Mouse (Mus musculus) C2C12 (cell line): ENCODE results near the gene Slc23a2.

Experiments used
- CTCF ChIP-seq: IDR thresholded peaks from one replicate; pipeline ENCODE4 v1.5.1; 2011; ENCODE audit not compliant: control insufficient read depth, insufficient read depth, insufficient read length
- MAX ChIP-seq: IDR thresholded peaks from one replicate; pipeline ENCODE4 v1.6.1; 2011; ENCODE audit warnings: mild to moderate bottlenecking, control low read depth
- MYOD1 ChIP-seq: IDR thresholded peaks from one replicate; pipeline ENCODE4 v1.6.1; 2011; ENCODE audit warnings: low read depth; ENCODE audit not compliant: control insufficient read depth, insufficient read length

DNA sequence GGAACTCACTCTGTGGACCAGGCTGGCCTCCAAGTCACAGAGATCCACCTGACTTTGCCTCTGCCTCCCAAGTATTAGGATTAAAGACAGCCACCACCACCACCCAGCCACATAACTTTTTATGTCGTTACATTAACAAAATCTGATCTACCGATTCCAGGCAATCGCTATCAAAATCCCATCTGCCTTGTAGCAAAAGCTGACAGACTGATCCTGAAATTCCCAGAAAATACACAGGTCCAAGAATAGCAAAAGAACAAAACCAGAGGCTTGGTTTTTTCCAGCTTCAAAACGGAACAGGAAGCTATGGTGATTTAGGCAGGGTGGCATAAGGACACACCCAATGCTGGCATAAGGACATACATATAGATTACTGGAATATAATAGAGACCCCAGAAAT lies 10.2 kb downstream of the Slc23a2 start:
- TF ChIP-seq CTCF, result no peak
- TF ChIP-seq MAX, result no peak
- TF ChIP-seq MYOD1, result no peak
